Mouse (Mus musculus) midbrain, postnatal 0 days (tissue): Measurements from ENCODE around the gene Usp47. TPM values are rescaled to one million over a fixed set of nuclear protein-coding genes. Genes with fewer than 3 reads are reported as not detected.
"Not testable (repeated sequence)": the region's sequence is repeated elsewhere in the genome, so short reads cannot be mapped to it uniquely, and the experiment has no call there.

Experiments
- ATAC-seq: fragments of 200-750 bp; cut with Nextera tagmentation; 2 replicates; pipeline ENCODE4 v1.8.0; 2017; ENCODE audit warnings: moderate number of reproducible peaks, mild to moderate bottlenecking, moderate TSS enrichment, moderate library complexity; ENCODE audit not compliant: low FRiP score
- DNase-seq: peaks from one replicate; pipeline ENCODE4 v3.0.0-alpha.2; 2015; ENCODE audit warnings: low spot score
- H3K27ac ChIP-seq: fragments of 300-500 bp; sonication (generic); 2 replicates; pipeline ENCODE4 v1.5.1; 2014; ENCODE audit warnings: low read depth, mild to moderate bottlenecking, low read length, mixed read lengths
- H3K27me3 ChIP-seq: fragments of 300-500 bp; sonication (generic); 2 replicates; pipeline ENCODE4 v1.6.1; 2014; ENCODE audit warnings: low read length, control low read depth, mixed read lengths; ENCODE audit not compliant: insufficient read depth
- H3K36me3 ChIP-seq: fragments of 300-500 bp; sonication (generic); 2 replicates; pipeline ENCODE4 v1.6.1; 2014; ENCODE audit warnings: low read length, control low read depth, mixed read lengths; ENCODE audit not compliant: insufficient read depth
- H3K4me1 ChIP-seq: fragments of 300-500 bp; sonication (generic); 2 replicates; pipeline ENCODE4 v1.6.1; 2014; ENCODE audit warnings: mild to moderate bottlenecking, control low read depth, antibody characterized with exemption, low read length, mixed read lengths; ENCODE audit not compliant: insufficient read depth
- H3K4me2 ChIP-seq: fragments of 300-500 bp; sonication (generic); 2 replicates; pipeline ENCODE4 v1.6.1; 2014; ENCODE audit warnings: low read depth, mild to moderate bottlenecking, low read length, mixed read lengths; ENCODE audit not compliant: poor library complexity, severe bottlenecking
- H3K4me3 ChIP-seq: fragments of 300-500 bp; sonication (generic); 2 replicates; pipeline ENCODE4 v1.5.1; 2014; ENCODE audit warnings: low read depth, mild to moderate bottlenecking, low read length, moderate library complexity
- H3K9ac ChIP-seq: fragments of 300-500 bp; sonication (generic); replicated peaks from 2 replicates; pipeline ENCODE4 v1.6.1; 2014; ENCODE audit warnings: mild to moderate bottlenecking, low read length, moderate library complexity, mixed read lengths; ENCODE audit not compliant: poor library complexity, severe bottlenecking
- H3K9me3 ChIP-seq: fragments of 300-500 bp; sonication (generic); 2 replicates; pipeline ENCODE4 v1.6.1; 2016; ENCODE audit warnings: low read length, control low read depth
- CTCF ChIP-seq: IDR thresholded peaks from 2 replicates; pipeline ENCODE4 v1.5.1; 2016; ENCODE audit warnings: antibody characterized with exemption, mild to moderate bottlenecking
- WGBS: fragments of 180-500 bp; shearing (Covaris S2); extraction: QIAGEN DNeasy Blood & Tissue Kit; methylation state at CpG from one replicate; pipeline ENCODE4 v1.1.7; 2014; 5-methylcytosine and 5-hydroxymethylcytosine counted together
- polyA plus RNA-seq: library from polyadenylated mRNA; unstranded; fragments of >200 nt; fragmentation: Nextera tagmentation; extraction: Ambion mirVana; gene quantifications from 2 replicates; pipeline ENCODE4 v1.2.1, GENCODE M21; 2015
- total RNA-seq: library from RNA; depleted of rRNA; stranded (reverse); fragments of >200 nt; gene quantifications from 2 replicates; pipeline ENCODE4 v1.2.3, GENCODE M21; 2014

Usp47 gene
- total and polyA plus RNA-seq, 2 experiments from 2014 or later = 52.2 to 79.0 TPM

GRCm38 (mm10) chr7:112082636-112083035, 59.3 kb downstream of the Usp47 start:
- Histone ChIP-seq H3K9me3 (no peaks in the 10 kb centered on the region), H3K36me3 (peaks cover 25% of the 10 kb centered on the region), H3K27ac (no peak overlapping the region), H3K9ac (no peak overlapping the region), H3K27me3 (no peaks in the 10 kb centered on the region), H3K4me1 (no peaks in the 10 kb centered on the region), H3K4me3 (no peak overlapping the region), H3K4me2 (no peak overlapping the region)
- no peak for TF ChIP-seq CTCF
- WGBS = 74% methylated on average over 1 of the region's 1 CpGs
- ATAC-seq (no peak), DNase-seq (no peak)

GRCm38 (mm10) chr7:112084222-112084621, 60.9 kb downstream of the Usp47 start:
- ATAC-seq (no peak), DNase-seq (no peak)
- TF ChIP-seq CTCF = no peak
- WGBS = 88% methylated on average over 2 of the region's 2 CpGs
- no peaks in the 10 kb centered on the region for H3K4me1 ChIP-seq
- H3K27ac ChIP-seq = no peak overlapping the region
- no peaks in the 10 kb centered on the region for H3K9me3 ChIP-seq
- no peak overlapping the region for H3K9ac ChIP-seq
- H3K4me3 ChIP-seq = no peak overlapping the region
- H3K36me3 ChIP-seq = peaks cover 25% of the 10 kb centered on the region
- no peak overlapping the region for H3K4me2 ChIP-seq
- no peaks in the 10 kb centered on the region for H3K27me3 ChIP-seq

GRCm38 (mm10) chr7:112085062-112085461, 61.8 kb downstream of the Usp47 start:
- peaks cover 29% of the 10 kb centered on the region for H3K36me3 ChIP-seq
- no peaks in the 10 kb centered on the region for H3K27me3 ChIP-seq
- no peaks in the 10 kb centered on the region for H3K4me1 ChIP-seq
- no peak overlapping the region for H3K4me3 ChIP-seq
- DNase-seq = peak; percentile 87
- H3K9ac ChIP-seq = no peak overlapping the region
- no peak overlapping the region for H3K4me2 ChIP-seq
- ATAC-seq = no peak
- no peak overlapping the region for H3K27ac ChIP-seq
- no peaks in the 10 kb centered on the region for H3K9me3 ChIP-seq
- WGBS = 37% methylated on average over 4 of the region's 4 CpGs
- TF ChIP-seq CTCF = peak; percentile 94

- peaks cover 39% of the 10 kb centered on the region for H3K36me3 ChIP-seq
Observed at GRCm38 (mm10) chr7:112086186-112086585, 62.9 kb downstream of the Usp47 start.

GRCm38 (mm10) chr7:112094923-112095322, 71.6 kb downstream of the Usp47 start:
- not testable (repeated sequence) for ATAC-seq
- peaks cover 37% of the 10 kb centered on the region for H3K36me3 ChIP-seq

More at GRCm38 (mm10) chr7:112086186-112086585, 62.9 kb downstream of the Usp47 start:
- H3K9me3 ChIP-seq = no peaks in the 10 kb centered on the region
- H3K27ac ChIP-seq = no peak overlapping the region
- WGBS = 94% methylated on average over 2 of the region's 2 CpGs
- no peak overlapping the region for H3K4me3 ChIP-seq
- H3K27me3 ChIP-seq = no peaks in the 10 kb centered on the region
- H3K9ac ChIP-seq = no peak overlapping the region
- H3K4me1 ChIP-seq = no peaks in the 10 kb centered on the region
- no peak for DNase-seq
- no peak overlapping the region for H3K4me2 ChIP-seq
- no peak for TF ChIP-seq CTCF
- ATAC-seq = no peak

GRCm38 (mm10) chr7:112100887-112101286, 77.6 kb downstream of the Usp47 start:
- no peak for TF ChIP-seq CTCF
- ATAC-seq (no peak), DNase-seq (no peak)
- Histone ChIP-seq H3K4me1 (no peaks in the 10 kb centered on the region), H3K27ac (no peak overlapping the region), H3K9ac (no peak overlapping the region), H3K4me2 (no peak overlapping the region), H3K27me3 (no peaks in the 10 kb centered on the region), H3K9me3 (no peaks in the 10 kb centered on the region), H3K4me3 (no peak overlapping the region), H3K36me3 (peaks cover 43% of the 10 kb centered on the region)
- 86% methylated on average over 2 of the region's 2 CpGs for WGBS

More at GRCm38 (mm10) chr7:112094923-112095322, 71.6 kb downstream of the Usp47 start:
- not testable (repeated sequence) for H3K4me2 ChIP-seq, H3K9ac ChIP-seq, H3K4me1 ChIP-seq, DNase-seq, H3K27ac ChIP-seq, H3K9me3 ChIP-seq, H3K27me3 ChIP-seq, H3K4me3 ChIP-seq
- WGBS = 87% methylated on average over 4 of the region's 4 CpGs
